Mouse (Mus musculus): ENCODE results near the gene Txn2.

- TF ChIP-seq GATA2 (IDR thresholded peaks at IDR 0.05; ENCODE audit: borderline replicate concordance, low read depth, low read length) (no peak), CTCF (IDR thresholded peaks at IDR 0.05; ENCODE audit: low read depth, low read length) (no peak)
Observed at GRCm38 (mm10) chr15:77877209-77877608, 51.6 kb downstream of the Txn2 start.
